Mouse (Mus musculus): Measurements from ENCODE around the gene Helz. TPM values are rescaled to one million over a fixed set of nuclear protein-coding genes. Genes with fewer than 3 reads are reported as not detected.

Helz gene
- polyA plus RNA-seq, 2 experiments, result 15.9 to 21.6 TPM

DNA sequence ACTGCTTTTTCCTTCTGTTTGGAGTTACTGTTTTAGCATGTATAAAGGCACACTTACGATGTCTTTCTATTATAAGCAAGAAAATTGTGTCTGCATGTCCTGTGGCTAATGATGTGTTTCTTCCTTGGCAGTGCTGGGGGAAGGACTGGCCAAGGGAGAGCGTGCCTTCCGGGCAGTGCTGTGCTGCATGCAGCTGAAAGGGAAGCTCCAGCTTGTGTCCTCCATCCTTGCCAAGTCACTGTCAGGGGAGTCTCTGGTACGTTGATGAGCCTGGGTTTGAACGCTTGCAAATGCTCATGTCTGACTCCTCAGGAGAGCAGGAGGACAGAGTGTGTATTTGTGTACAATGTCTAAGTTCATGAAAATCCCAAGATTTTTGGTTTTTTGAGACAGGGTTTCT is 44.8 kb downstream of the Helz start:
- no peak overlapping the region for H3K4me3 ChIP-seq (replicated peaks; ENCODE audit: low read length)
- no peaks in the 10 kb centered on the region for H3K4me1 ChIP-seq (ENCODE audit: control insufficient read depth, insufficient read depth, low read length)
- H3K4me2 ChIP-seq (replicated peaks; ENCODE audit: low read depth, low read length, severe bottlenecking), result no peak overlapping the region
- ATAC-seq (ENCODE audit: low FRiP score, low read depth) (no peak), DNase-seq (ENCODE audit: low spot score) (no peak)
- peaks cover 45% of the 10 kb centered on the region for H3K36me3 ChIP-seq (ENCODE audit: control insufficient read depth, insufficient read depth, low read length)
- 93% methylated on average over 5 of the region's 5 CpGs for WGBS
- TF ChIP-seq POLR2A (IDR thresholded peaks at IDR 0.05; ENCODE audit: borderline replicate concordance, extremely low read depth, insufficient read depth, insufficient read length), result no peak
- H3K27ac ChIP-seq (replicated peaks; ENCODE audit: low read depth, low read length), result no peak overlapping the region
- H3K27me3 ChIP-seq (ENCODE audit: control insufficient read depth, insufficient read depth, low read length), result no peaks in the 10 kb centered on the region
- H3K9ac ChIP-seq (ENCODE audit: low read depth, low read length, severe bottlenecking), result no peak overlapping the region
- no peaks in the 10 kb centered on the region for H3K9me3 ChIP-seq (ENCODE audit: control insufficient read depth, low read length)

DNA sequence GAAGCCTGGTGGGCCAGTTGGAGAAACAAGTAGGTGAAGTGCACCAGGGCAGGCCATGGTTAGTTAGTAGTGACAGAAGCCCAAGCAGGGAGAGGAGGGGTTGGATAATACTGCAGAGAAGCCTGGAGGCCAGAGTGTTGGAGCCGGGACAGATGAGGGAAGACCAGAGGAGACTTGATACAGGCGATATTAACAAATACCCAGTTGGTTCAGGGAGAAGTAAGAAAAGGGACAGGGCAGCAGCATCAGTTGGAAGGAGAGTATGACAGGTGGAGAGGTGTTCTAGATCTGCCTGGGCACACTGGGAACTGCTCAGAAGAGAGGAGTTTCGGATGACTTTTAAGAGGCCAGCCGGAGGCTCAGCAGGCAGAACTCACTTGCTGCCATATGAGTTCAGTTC is 49.7 kb downstream of the Helz start:
- ATAC-seq (ENCODE audit: low FRiP score, low read depth) (no peak), DNase-seq (ENCODE audit: low spot score) (no peak)
- TF ChIP-seq POLR2A (IDR thresholded peaks at IDR 0.05; ENCODE audit: borderline replicate concordance, extremely low read depth, insufficient read depth, insufficient read length), result no peak
- no peaks in the 10 kb centered on the region for H3K4me1 ChIP-seq (ENCODE audit: control insufficient read depth, insufficient read depth, low read length)
- no peak overlapping the region for H3K4me3 ChIP-seq (replicated peaks; ENCODE audit: low read length)
- H3K27ac ChIP-seq (replicated peaks; ENCODE audit: low read depth, low read length), result no peak overlapping the region
- WGBS, result 91% methylated on average over 4 of the region's 4 CpGs
- no peak overlapping the region for H3K9ac ChIP-seq (ENCODE audit: low read depth, low read length, severe bottlenecking)
- H3K4me2 ChIP-seq (replicated peaks; ENCODE audit: low read depth, low read length, severe bottlenecking), result no peak overlapping the region
- H3K27me3 ChIP-seq (ENCODE audit: control insufficient read depth, insufficient read depth, low read length), result no peaks in the 10 kb centered on the region
- peaks cover 63% of the 10 kb centered on the region for H3K36me3 ChIP-seq (ENCODE audit: control insufficient read depth, insufficient read depth, low read length)
- H3K9me3 ChIP-seq (ENCODE audit: control insufficient read depth, low read length), result no peaks in the 10 kb centered on the region

DNA sequence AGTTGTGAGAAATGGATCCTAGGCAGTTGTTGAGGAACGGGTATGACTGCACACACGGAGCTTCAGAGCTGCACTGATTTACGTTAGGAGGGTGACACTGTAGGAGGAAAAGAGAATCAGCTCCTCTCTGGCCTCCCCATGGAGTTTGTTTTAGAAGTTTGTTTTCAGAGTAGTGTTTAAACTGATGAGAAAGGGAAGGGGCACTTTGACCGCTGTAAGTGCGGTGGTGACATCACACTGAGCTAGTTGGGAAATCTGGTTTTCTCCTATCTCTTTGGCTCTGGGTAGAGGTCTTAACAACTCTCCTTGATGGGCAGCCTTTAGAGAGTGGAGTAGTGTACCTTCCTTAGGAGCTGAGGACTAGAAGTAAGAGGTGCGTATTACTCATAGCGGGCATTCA is 58.0 kb downstream of the Helz start:
- ATAC-seq (ENCODE audit: low FRiP score, low read depth), result no peak
- H3K36me3 ChIP-seq (ENCODE audit: control insufficient read depth, insufficient read depth, low read length), result peaks cover 52% of the 10 kb centered on the region
- no peak for TF ChIP-seq POLR2A (IDR thresholded peaks at IDR 0.05; ENCODE audit: borderline replicate concordance, extremely low read depth, insufficient read depth, insufficient read length)

DNA sequence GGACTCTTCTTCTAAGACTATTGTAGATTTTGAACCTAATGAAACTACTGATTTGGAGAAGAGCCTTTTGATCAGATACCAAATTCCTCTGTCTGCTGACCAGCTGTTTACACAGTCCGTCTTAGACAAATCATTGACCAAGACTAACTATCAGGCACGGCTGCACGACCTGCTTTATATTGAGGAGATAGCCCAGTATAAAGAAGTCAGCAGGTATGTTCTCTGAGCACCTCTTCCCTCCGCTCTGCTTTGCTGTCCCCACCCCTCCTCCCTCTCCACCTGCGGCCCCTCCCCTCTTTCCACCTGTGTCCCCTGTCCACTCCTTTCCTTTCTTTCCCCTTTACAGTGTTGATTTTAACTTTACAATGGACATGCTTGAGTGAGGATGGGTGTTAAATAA is 66.2 kb downstream of the Helz start:
- WGBS, result 94% methylated on average over 5 of the region's 5 CpGs
- no peaks in the 10 kb centered on the region for H3K9me3 ChIP-seq (ENCODE audit: control insufficient read depth, low read length)
- H3K36me3 ChIP-seq (ENCODE audit: control insufficient read depth, insufficient read depth, low read length), result peaks cover 28% of the 10 kb centered on the region
- ATAC-seq (ENCODE audit: low FRiP score, low read depth) (no peak), DNase-seq (ENCODE audit: low spot score) (no peak)
- no peak overlapping the region for H3K4me3 ChIP-seq (replicated peaks; ENCODE audit: low read length)
- H3K27ac ChIP-seq (replicated peaks; ENCODE audit: low read depth, low read length), result no peak overlapping the region
- TF ChIP-seq POLR2A (IDR thresholded peaks at IDR 0.05; ENCODE audit: borderline replicate concordance, extremely low read depth, insufficient read depth, insufficient read length), result no peak
- no peaks in the 10 kb centered on the region for H3K27me3 ChIP-seq (ENCODE audit: control insufficient read depth, insufficient read depth, low read length)
- no peaks in the 10 kb centered on the region for H3K4me1 ChIP-seq (ENCODE audit: control insufficient read depth, insufficient read depth, low read length)
- H3K4me2 ChIP-seq (replicated peaks; ENCODE audit: low read depth, low read length, severe bottlenecking), result no peak overlapping the region
- H3K9ac ChIP-seq (ENCODE audit: low read depth, low read length, severe bottlenecking), result no peak overlapping the region

More for the DNA sequence above, 58.0 kb downstream of the Helz start:
- H3K4me3 ChIP-seq (replicated peaks; ENCODE audit: low read length), result no peak overlapping the region
- no peaks in the 10 kb centered on the region for H3K27me3 ChIP-seq (ENCODE audit: control insufficient read depth, insufficient read depth, low read length)
- H3K4me1 ChIP-seq (ENCODE audit: control insufficient read depth, insufficient read depth, low read length), result no peaks in the 10 kb centered on the region
- DNase-seq (ENCODE audit: low spot score), result no peak
- no peak overlapping the region for H3K9ac ChIP-seq (ENCODE audit: low read depth, low read length, severe bottlenecking)
- WGBS, result 92% methylated on average over 7 of the region's 7 CpGs
- H3K9me3 ChIP-seq (ENCODE audit: control insufficient read depth, low read length), result no peaks in the 10 kb centered on the region
- H3K27ac ChIP-seq (replicated peaks; ENCODE audit: low read depth, low read length), result no peak overlapping the region
- H3K4me2 ChIP-seq (replicated peaks; ENCODE audit: low read depth, low read length, severe bottlenecking), result no peak overlapping the region

DNA sequence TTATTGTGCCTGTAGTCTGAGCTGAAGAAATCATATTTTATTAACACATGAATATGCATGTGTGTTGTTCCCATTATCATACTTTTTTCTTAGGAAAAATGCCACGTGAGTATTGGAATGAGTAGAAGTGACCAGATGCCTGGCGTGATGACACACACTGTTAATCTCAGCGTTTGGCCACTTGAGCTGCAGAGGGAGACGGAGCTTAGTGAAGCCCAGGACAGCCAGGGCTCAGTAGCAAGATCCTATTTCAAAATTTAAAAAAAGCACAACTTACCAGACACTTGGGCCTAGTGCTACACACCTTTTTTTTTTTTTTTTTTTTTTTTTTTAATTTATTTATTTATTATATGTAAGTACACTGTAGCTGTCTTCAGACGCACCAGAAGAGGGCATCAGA is 68.0 kb downstream of the Helz start:
- Histone ChIP-seq H3K27ac (replicated peaks; ENCODE audit: low read depth, low read length) (no peak overlapping the region), H3K9ac (ENCODE audit: low read depth, low read length, severe bottlenecking) (no peak overlapping the region), H3K27me3 (ENCODE audit: control insufficient read depth, insufficient read depth, low read length) (no peaks in the 10 kb centered on the region), H3K4me3 (replicated peaks; ENCODE audit: low read length) (no peak overlapping the region), H3K36me3 (ENCODE audit: control insufficient read depth, insufficient read depth, low read length) (peaks cover 39% of the 10 kb centered on the region), H3K4me2 (replicated peaks; ENCODE audit: low read depth, low read length, severe bottlenecking) (no peak overlapping the region), H3K4me1 (ENCODE audit: control insufficient read depth, insufficient read depth, low read length) (no peaks in the 10 kb centered on the region), H3K9me3 (ENCODE audit: control insufficient read depth, low read length) (no peaks in the 10 kb centered on the region)
- no peak for DNase-seq (ENCODE audit: low spot score)
- 92% methylated on average over 4 of the region's 5 CpGs for WGBS
- no peak for ATAC-seq (ENCODE audit: low FRiP score, low read depth)
- no peak for TF ChIP-seq POLR2A (IDR thresholded peaks at IDR 0.05; ENCODE audit: borderline replicate concordance, extremely low read depth, insufficient read depth, insufficient read length)

DNA sequence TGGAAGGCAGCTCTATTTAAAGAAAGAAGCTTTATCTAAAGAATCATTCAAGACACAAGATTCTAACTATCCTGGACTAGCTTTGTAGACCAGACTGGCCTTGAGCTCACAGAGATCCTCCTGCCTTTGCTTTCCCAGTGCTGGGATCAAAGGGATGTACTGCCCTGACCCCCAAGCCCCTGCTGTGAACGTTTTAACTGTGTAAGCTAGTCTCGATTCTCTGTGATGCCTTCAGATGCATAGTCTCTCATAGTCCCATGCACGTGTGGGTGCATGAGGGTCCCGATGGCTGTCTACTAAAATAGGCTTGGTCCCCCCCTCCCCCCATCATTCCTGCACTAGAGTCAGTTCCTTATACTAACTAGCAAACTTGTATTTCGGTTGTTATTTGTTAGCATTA is 70.2 kb downstream of the Helz start:
- Histone ChIP-seq H3K9me3 (ENCODE audit: control insufficient read depth, low read length) (no peaks in the 10 kb centered on the region), H3K27ac (replicated peaks; ENCODE audit: low read depth, low read length) (no peak overlapping the region), H3K4me1 (ENCODE audit: control insufficient read depth, insufficient read depth, low read length) (no peaks in the 10 kb centered on the region), H3K27me3 (ENCODE audit: control insufficient read depth, insufficient read depth, low read length) (no peaks in the 10 kb centered on the region), H3K4me3 (replicated peaks; ENCODE audit: low read length) (no peak overlapping the region), H3K9ac (ENCODE audit: low read depth, low read length, severe bottlenecking) (no peak overlapping the region), H3K4me2 (replicated peaks; ENCODE audit: low read depth, low read length, severe bottlenecking) (no peak overlapping the region), H3K36me3 (ENCODE audit: control insufficient read depth, insufficient read depth, low read length) (peaks cover 47% of the 10 kb centered on the region)
- DNase-seq (ENCODE audit: low spot score) (no peak), ATAC-seq (ENCODE audit: low FRiP score, low read depth) (no peak)
- TF ChIP-seq POLR2A (IDR thresholded peaks at IDR 0.05; ENCODE audit: borderline replicate concordance, extremely low read depth, insufficient read depth, insufficient read length), result no peak
- 55% methylated on average over 5 of the region's 5 CpGs for WGBS
